Mouse (Mus musculus) cerebellum, postnatal 25 days (tissue): ENCODE measurements around the gene Polr2m.

Source experiments
- DNase-seq, 2 experiments: peaks; one replicate each; pipeline ENCODE4 v3.0.0; 2021; ENCODE audit warnings: mixed read lengths in 2 of 2

Polr2m gene

GRCm38 (mm10) chr9:71466111-71466510, 19.6 kb downstream of the Polr2m start:
- no peak for DNase-seq

GRCm38 (mm10) chr9:71463072-71463667, 22.6 kb downstream of the Polr2m start:
- no peak for DNase-seq

- DNase-seq = no peak
Observed at GRCm38 (mm10) chr9:71456738-71457137, 29.0 kb downstream of the Polr2m start.

GRCm38 (mm10) chr9:71453917-71454316, 31.8 kb downstream of the Polr2m start:
- no peak for DNase-seq

GRCm38 (mm10) chr9:71453352-71453751, 32.4 kb downstream of the Polr2m start:
- DNase-seq = no peak

GRCm38 (mm10) chr9:71450626-71451025, 35.1 kb downstream of the Polr2m start:
- DNase-seq = no peak

- peak; percentile 20 to 60 for DNase-seq
Observed at GRCm38 (mm10) chr9:71447573-71447972, 38.2 kb downstream of the Polr2m start.

- no peak for DNase-seq
Observed at GRCm38 (mm10) chr9:71445308-71445707, 40.4 kb downstream of the Polr2m start.

GRCm38 (mm10) chr9:71438146-71438545, 47.6 kb downstream of the Polr2m start:
- no peak for DNase-seq
